Mouse (Mus musculus) lung, postnatal 0 days (tissue): ENCODE results near the gene Mast1. TPM values are rescaled to one million over a fixed set of nuclear protein-coding genes. Genes with fewer than 3 reads are reported as not detected.
A peak's percentile ranks its signal among the peaks of the same experiment; 100 is the strongest.

Experiments
- ATAC-seq: fragments of 200-750 bp; cut with Nextera tagmentation; 2 replicates; pipeline ENCODE4 v1.8.0; 2017; ENCODE audit warnings: moderate library complexity
- DNase-seq: peaks from one replicate; pipeline ENCODE4 v3.0.0-alpha.2; 2016; ENCODE audit warnings: low spot score
- H3K27ac ChIP-seq: fragments of 300-500 bp; sonication (generic); 2 replicates; pipeline ENCODE4 v1.5.1; 2014; ENCODE audit warnings: antibody characterized with exemption, mild to moderate bottlenecking, low read length, mixed read lengths
- H3K27me3 ChIP-seq: fragments of 300-500 bp; sonication (generic); replicated peaks from 2 replicates; pipeline ENCODE4 v1.6.1; 2014; ENCODE audit warnings: low read length, mixed read lengths; ENCODE audit not compliant: insufficient read depth
- H3K36me3 ChIP-seq: fragments of 300-500 bp; sonication (generic); 2 replicates; pipeline ENCODE4 v1.6.1; 2014; ENCODE audit warnings: low read length, mixed read lengths; ENCODE audit not compliant: insufficient read depth
- H3K4me1 ChIP-seq: fragments of 300-500 bp; sonication (generic); 2 replicates; pipeline ENCODE4 v1.6.1; 2014; ENCODE audit warnings: antibody characterized with exemption, low read depth, low read length, mixed read lengths; ENCODE audit not compliant: insufficient read depth
- H3K4me2 ChIP-seq: fragments of 300-500 bp; sonication (generic); replicated peaks from 2 replicates; pipeline ENCODE4 v1.6.1; 2014; ENCODE audit warnings: low read depth, mild to moderate bottlenecking, low read length, moderate library complexity, mixed read lengths
- H3K4me3 ChIP-seq: fragments of 300-500 bp; sonication (generic); 2 replicates; pipeline ENCODE4 v1.5.1; 2014; ENCODE audit warnings: low read depth, low read length
- H3K9ac ChIP-seq: fragments of 300-500 bp; sonication (generic); replicated peaks from 2 replicates; pipeline ENCODE4 v1.6.1; 2014; ENCODE audit warnings: low read depth, mild to moderate bottlenecking
- H3K9me3 ChIP-seq: fragments of 300-500 bp; sonication (generic); 2 replicates; pipeline ENCODE4 v1.6.1; 2016; ENCODE audit warnings: low read length, mixed read lengths
- CTCF ChIP-seq: IDR thresholded peaks from 2 replicates; pipeline ENCODE4 v1.5.1; 2016; ENCODE audit warnings: antibody characterized with exemption, mild to moderate bottlenecking
- EP300 ChIP-seq: IDR thresholded peaks from 2 replicates; pipeline ENCODE4 v1.6.1; 2016; ENCODE audit warnings: antibody characterized with exemption, mild to moderate bottlenecking, control low read depth
- WGBS: fragments of 180-500 bp; shearing (Covaris S2); extraction: QIAGEN DNeasy Blood & Tissue Kit; methylation state at CpG from one replicate; pipeline ENCODE4 v1.1.7; 2014; 5-methylcytosine and 5-hydroxymethylcytosine counted together
- polyA plus RNA-seq: library from polyadenylated mRNA; unstranded; fragments of >200 nt; fragmentation: Nextera tagmentation; extraction: Ambion mirVana; gene quantifications from 2 replicates; pipeline ENCODE4 v1.2.1, GENCODE M21; 2015

Gene Mast1
- polyA plus RNA-seq, 1 experiment from 2014 or later, result 0.32 TPM

- Histone ChIP-seq H3K27ac (no peak overlapping the region), H3K27me3 (peaks cover 24% of the 10 kb centered on the region), H3K36me3 (no peaks in the 10 kb centered on the region), H3K4me1 (no peaks in the 10 kb centered on the region), H3K9ac (no peak overlapping the region), H3K4me2 (no peak overlapping the region), H3K4me3 (no peak overlapping the region), H3K9me3 (no peaks in the 10 kb centered on the region)
- DNase-seq (no peak), ATAC-seq (no peak)
- WGBS, result 44% methylated on average over 7 of the region's 7 CpGs
- TF ChIP-seq CTCF, result no peak
- no peak for TF ChIP-seq EP300
These were observed 11.6 kb downstream of the Mast1 start for GRCm38 (mm10) chr8:84925557-84925956.

GRCm38 (mm10) chr8:84921596-84921995 lies 15.6 kb downstream of the Mast1 start:
- ATAC-seq (peak; percentile 96), DNase-seq (peak; percentile 93)
- no peak overlapping the region for H3K9ac ChIP-seq
- H3K4me3 ChIP-seq, result no peak overlapping the region
- H3K4me2 ChIP-seq, result no peak overlapping the region
- H3K36me3 ChIP-seq, result no peaks in the 10 kb centered on the region
- 21% methylated on average over 2 of the region's 2 CpGs for WGBS
- H3K9me3 ChIP-seq, result no peaks in the 10 kb centered on the region
- no peak for TF ChIP-seq CTCF
- peak; percentile 91 for TF ChIP-seq EP300
- no peak overlapping the region for H3K27ac ChIP-seq
- H3K4me1 ChIP-seq, result no peaks in the 10 kb centered on the region
- H3K27me3 ChIP-seq, result 0 out of 2 replicates have a peak, but pooled peaks cover 5% of the 10 kb centered on the region

- Histone ChIP-seq H3K27ac (no peak overlapping the region), H3K4me3 (no peak overlapping the region), H3K36me3 (no peaks in the 10 kb centered on the region), H3K9ac (no peak overlapping the region), H3K4me2 (no peak overlapping the region), H3K27me3 (0 out of 2 replicates have a peak, but pooled peaks cover 9% of the 10 kb centered on the region), H3K4me1 (no peaks in the 10 kb centered on the region), H3K9me3 (no peaks in the 10 kb centered on the region)
- TF ChIP-seq EP300 (no peak), CTCF (no peak)
- 90% methylated on average over 15 of the region's 15 CpGs for WGBS
- ATAC-seq (no peak), DNase-seq (no peak)
These were observed 18.5 kb downstream of the Mast1 start for GRCm38 (mm10) chr8:84918646-84919045.

- Histone ChIP-seq H3K9me3 (no peaks in the 10 kb centered on the region), H3K27me3 (peaks cover 12% of the 10 kb centered on the region; the same call in 1 of the 2 replicates), H3K36me3 (no peaks in the 10 kb centered on the region), H3K4me2 (no peak overlapping the region), H3K4me3 (no peak overlapping the region), H3K4me1 (no peaks in the 10 kb centered on the region; the same call in 1 of the 2 replicates), H3K27ac (no peak overlapping the region), H3K9ac (no peak overlapping the region)
- ATAC-seq, result no peak
- 39% methylated on average over 20 of the region's 20 CpGs for WGBS
- DNase-seq, result no peak
- TF ChIP-seq CTCF (no peak), EP300 (no peak)
These were observed 19.4 kb downstream of the Mast1 start for GRCm38 (mm10) chr8:84917781-84918180.

GRCm38 (mm10) chr8:84915269-84915668 lies 21.9 kb downstream of the Mast1 start:
- H3K36me3 ChIP-seq, result no peaks in the 10 kb centered on the region
- no peak overlapping the region for H3K4me2 ChIP-seq
- no peak overlapping the region for H3K4me3 ChIP-seq
- no peaks in the 10 kb centered on the region; the same call in 1 of the 2 replicates for H3K4me1 ChIP-seq
- TF ChIP-seq CTCF (no peak), EP300 (no peak)
- DNase-seq, result peak; percentile 75
- no peak overlapping the region for H3K9ac ChIP-seq
- H3K9me3 ChIP-seq, result no peaks in the 10 kb centered on the region
- peaks cover 14% of the 10 kb centered on the region for H3K27me3 ChIP-seq
- ATAC-seq, result peak; percentile 42
- H3K27ac ChIP-seq, result no peak overlapping the region
- WGBS, result 78% methylated on average over 8 of the region's 8 CpGs

- Histone ChIP-seq H3K4me1 (no peaks in the 10 kb centered on the region; the same call in 1 of the 2 replicates), H3K27ac (no peak overlapping the region), H3K9ac (no peak overlapping the region), H3K36me3 (no peaks in the 10 kb centered on the region), H3K4me3 (no peak overlapping the region), H3K9me3 (no peaks in the 10 kb centered on the region), H3K4me2 (peak overlapping the region; percentile 53; the same call in 1 of the 2 replicates), H3K27me3 (peaks cover 14% of the 10 kb centered on the region)
- DNase-seq (peak; percentile 54), ATAC-seq (no peak)
- 29% methylated on average over 4 of the region's 4 CpGs for WGBS
- peak; percentile 57 for TF ChIP-seq CTCF
- no peak for TF ChIP-seq EP300
These were observed 23.2 kb downstream of the Mast1 start for GRCm38 (mm10) chr8:84913960-84914359.

GRCm38 (mm10) chr8:84913502-84913900 lies 23.7 kb downstream of the Mast1 start:
- Histone ChIP-seq H3K36me3 (no peaks in the 10 kb centered on the region), H3K4me2 (peak overlapping the region; percentile 53), H3K27me3 (peaks cover 14% of the 10 kb centered on the region), H3K4me3 (peak overlapping the region; percentile 40), H3K27ac (0 out of 2 replicates have a peak overlapping the region, but pooled peaks have one; percentile 32), H3K9ac (no peak overlapping the region), H3K4me1 (no peaks in the 10 kb centered on the region; the same call in 1 of the 2 replicates), H3K9me3 (no peaks in the 10 kb centered on the region)
- WGBS, result 10% methylated on average over 9 of the region's 9 CpGs
- no peak for TF ChIP-seq CTCF
- TF ChIP-seq EP300, result no peak
- no peak for ATAC-seq
- DNase-seq, result no peak
